Mouse (Mus musculus) ES-Bruce4 (cell line): ENCODE data around the gene Rbak.

Source experiments
- CTCF ChIP-seq: IDR thresholded peaks from one replicate; pipeline ENCODE4 v1.8.1; 2011; ENCODE audit warnings: low read depth, low read length
- POLR2A ChIP-seq: IDR thresholded peaks from one replicate; pipeline ENCODE4 v1.8.1; 2011; ENCODE audit warnings: low read length; ENCODE audit not compliant: insufficient read depth

DNA sequence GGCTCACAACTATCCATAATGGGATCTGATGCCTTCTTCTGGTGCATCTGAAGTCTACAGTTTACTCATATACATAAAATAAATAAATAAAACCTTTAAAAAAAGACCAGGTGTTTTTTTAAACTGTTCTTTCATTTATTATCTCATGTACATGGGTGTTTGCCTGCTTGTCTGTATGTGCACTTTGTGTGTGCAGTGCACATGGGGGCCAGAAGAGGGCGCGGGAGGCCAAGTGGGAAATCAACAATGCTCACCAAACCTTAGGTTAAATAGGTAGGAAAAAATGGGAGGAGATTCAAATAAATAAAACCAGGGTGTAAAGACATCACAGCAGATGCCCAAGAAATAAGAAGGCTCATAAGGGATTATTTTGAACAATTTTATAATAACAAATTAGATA lies 30.5 kb downstream of the Rbak start:
- no peak for TF ChIP-seq CTCF
- TF ChIP-seq POLR2A: no peak
